In the genomic region with DNA sequence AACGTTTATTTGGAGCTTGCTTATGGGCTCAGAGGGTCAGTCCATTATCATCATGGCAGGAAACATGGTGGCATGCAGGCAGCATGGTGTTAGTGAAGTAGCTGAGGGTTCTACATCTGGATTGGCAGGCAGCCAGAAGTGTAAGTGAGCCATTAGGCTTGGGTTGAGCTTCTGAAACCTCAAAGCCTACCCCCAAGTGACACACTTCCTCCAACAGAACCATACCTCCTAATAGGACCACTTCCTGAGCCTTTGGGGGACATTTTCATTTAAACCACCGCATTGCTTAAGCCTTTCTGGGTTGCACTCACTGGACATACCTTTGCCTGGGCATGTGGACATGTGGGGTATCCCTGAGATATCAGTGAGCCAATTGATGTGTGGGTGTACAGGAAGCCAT, we compare ENCODE assay signal across 33 mouse cellular contexts. TPM values are rescaled to one million over a fixed set of nuclear protein-coding genes. Genes with fewer than 3 reads are reported as not detected.
DNase-seq lines count a peak whose midpoint lies in the region; ATAC-seq and TF ChIP-seq lines count a peak whose summit lies in the region.
"Had no signal": no experiment of that assay in that cellular context is flagged by ENCODE, and none has a peak within 500 bp of the region (broad histone marks: within the 10 kb centered on the region; RNA-seq: fewer than 3 reads in every experiment).

No protein-coding gene starts in this region.

- no peaks in the 10 kb centered on the region for H3K27me3 ChIP-seq in midbrain, postnatal 0 days (ENCODE audit: insufficient read depth, low read length)
- H3K27me3 ChIP-seq: embryonic facial prominence, embryonic 12.5 days; intestine, embryonic 15.5 days had no signal

- 89% methylated on average over 2 of the region's 2 CpGs for WGBS in midbrain, postnatal 0 days

- H3K4me2 ChIP-seq in midbrain, postnatal 0 days (ENCODE audit: low read depth, low read length, poor library complexity, severe bottlenecking) = no peak overlapping the region
- H3K4me2 ChIP-seq: embryonic facial prominence, embryonic 12.5 days; embryonic facial prominence, embryonic 15.5 days; heart, embryonic 13.5 days; hindbrain, embryonic 12.5 days; hindbrain, embryonic 15.5 days; intestine, embryonic 15.5 days had no signal

- H3K4me3 ChIP-seq in midbrain, postnatal 0 days (ENCODE audit: low read depth, low read length) = no peak overlapping the region
- H3K4me3 ChIP-seq: embryonic facial prominence, embryonic 12.5 days; embryonic facial prominence, embryonic 15.5 days; heart, adult 2 months; heart, embryonic 10.5 days; heart, embryonic 13.5 days; hindbrain, embryonic 12.5 days; hindbrain, embryonic 15.5 days; intestine, embryonic 15.5 days had no signal

- no peaks in the 10 kb centered on the region for H3K36me3 ChIP-seq in midbrain, postnatal 0 days (ENCODE audit: insufficient read depth, low read length)
- H3K36me3 ChIP-seq: embryonic facial prominence, embryonic 12.5 days; embryonic facial prominence, embryonic 15.5 days; heart, embryonic 10.5 days; heart, embryonic 13.5 days; hindbrain, embryonic 12.5 days; hindbrain, embryonic 15.5 days; intestine, embryonic 15.5 days had no signal

- no peaks in the 10 kb centered on the region for H3K4me1 ChIP-seq in midbrain, postnatal 0 days (ENCODE audit: insufficient read depth, low read length)

- H3K27ac ChIP-seq in midbrain, postnatal 0 days (ENCODE audit: low read depth, low read length) = no peak overlapping the region
- H3K27ac ChIP-seq: embryonic facial prominence, embryonic 12.5 days; embryonic facial prominence, embryonic 15.5 days; heart, adult 2 months; heart, embryonic 10.5 days; heart, embryonic 13.5 days; hindbrain, embryonic 12.5 days; hindbrain, embryonic 15.5 days; intestine, embryonic 15.5 days had no signal

- DNase-seq in ovary, postnatal 36 days (ENCODE audit: low spot score) = no peak
- no peak for DNase-seq in midbrain, postnatal 0 days (ENCODE audit: low spot score)
- DNase-seq in retina, embryonic 14.5 days (ENCODE audit: low spot score) = no peak
- DNase-seq: adrenal gland, adult 8-10 months; adrenal gland, postnatal 25 days; B cell, adult 2 months; cerebellum, adult 18-20 months; cerebellum, adult 9-10 months; cerebellum, postnatal 14 days; forebrain, postnatal 0 days; gastrocnemius, postnatal 25 days; heart, adult 2 months; heart, postnatal 14 days had no signal

- H3K9me3 ChIP-seq in midbrain, postnatal 0 days (ENCODE audit: low read length) = no peaks in the 10 kb centered on the region
- H3K9me3 ChIP-seq: embryonic facial prominence, embryonic 12.5 days; embryonic facial prominence, embryonic 15.5 days; heart, embryonic 10.5 days; heart, embryonic 13.5 days; hindbrain, embryonic 12.5 days; hindbrain, embryonic 15.5 days; intestine, embryonic 15.5 days had no signal

- ATAC-seq in CD4-positive, CD25-positive, alpha-beta regulatory T cell, adult 4 months = peak; percentile 24
- peak; percentile 62 for ATAC-seq in granulocyte monocyte progenitor cell, adult 5-6 weeks (replicated peaks; ENCODE audit: poor library complexity, severe bottlenecking)
- peak; percentile 67 for ATAC-seq in megakaryocyte progenitor cell, adult 5-6 weeks (replicated peaks; ENCODE audit: poor library complexity)
- no peak for ATAC-seq in midbrain, postnatal 0 days (ENCODE audit: low FRiP score)
- ATAC-seq: activated CD4-positive, CD25-positive, alpha-beta regulatory T cell, adult 4 months; forebrain, embryonic 14.5 days; forebrain, postnatal 0 days; intestine, embryonic 15.5 days had no signal

- no peak overlapping the region for H3K9ac ChIP-seq in midbrain, postnatal 0 days (replicated peaks; ENCODE audit: low read length, poor library complexity, severe bottlenecking)
- H3K9ac ChIP-seq: embryonic facial prominence, embryonic 12.5 days; embryonic facial prominence, embryonic 15.5 days; forebrain, postnatal 0 days; heart, embryonic 13.5 days; hindbrain, embryonic 12.5 days; hindbrain, embryonic 15.5 days; intestine, embryonic 15.5 days had no signal

- no peak for TF ChIP-seq CTCF in midbrain, postnatal 0 days (IDR thresholded peaks at IDR 0.05)

RNA-seq across cellular contexts. Expression of gene AL607142.1, which starts 23.3 kb away (rescaled TPM):
- polyA plus RNA-seq in CD4-positive, CD25-positive, alpha-beta regulatory T cell, adult 4 months (2017; shearing (Covaris generic)) = not detected
- not detected in 2 replicates for total RNA-seq in granulocyte monocyte progenitor cell, adult 5-6 weeks (2014; fragmentation: Nextera tagmentation)
- not detected in 2 replicates for total RNA-seq in granulocyte monocyte progenitor cell, adult 5-6 weeks (2017)
- not detected in 2 replicates for total RNA-seq in megakaryocyte progenitor cell, adult 5-6 weeks (2015)
- not detected in 2 replicates for total RNA-seq in megakaryocyte progenitor cell, adult 5-6 weeks (2017)
- total RNA-seq in midbrain, postnatal 0 days (2014; rRNA removed) = not detected in 2 replicates
- not detected in 2 replicates for polyA plus RNA-seq in midbrain, postnatal 0 days (2015; fragmentation: Nextera tagmentation; extraction: Ambion mirVana)
- total RNA-seq: adrenal gland, adult 8-10 months; adrenal gland, postnatal 25 days; ES-E14; forebrain, postnatal 0 days; gastrocnemius, adult 8-10 months; gastrocnemius, postnatal 25 days; heart, adult 2 months; heart, postnatal 14 days; hematopoietic stem cell, adult 5-6 weeks had no signal
- polyA plus RNA-seq: activated CD4-positive, CD25-positive, alpha-beta regulatory T cell, adult 4 months; brain, embryonic 14.5 days; embryonic facial prominence, embryonic 12.5 days; embryonic facial prominence, embryonic 15.5 days; forebrain, embryonic 11.5 days; forebrain, embryonic 14.5 days; forebrain, postnatal 0 days; frontal cortex, adult 2 months; gonadal fat pad, adult 2 months; heart, adult 2 months; heart, embryonic 10.5 days; heart, embryonic 13.5 days; heart, embryonic 16.5 days; hindbrain, embryonic 12.5 days; hindbrain, embryonic 15.5 days; intestine, embryonic 15.5 days had no signal
